Mouse (Mus musculus) liver, embryonic 14.5 days (tissue): ENCODE measurements around the gene Arid3c. TPM values are rescaled to one million over a fixed set of nuclear protein-coding genes. Genes with fewer than 3 reads are reported as not detected.
"Not testable (repeated sequence)": the region's sequence is repeated elsewhere in the genome, so short reads cannot be mapped to it uniquely, and the experiment has no call there.

ENCODE experiments used
- ATAC-seq: fragments of 200-750 bp; cut with Nextera tagmentation; 2 replicates; pipeline ENCODE4 v1.8.0; 2017; ENCODE audit warnings: moderate number of reproducible peaks, mild to moderate bottlenecking, moderate library complexity; ENCODE audit not compliant: insufficient read depth
- DNase-seq, 3 experiments: peaks; one replicate each; pipeline ENCODE4 v3.0.0-alpha.2; 2012 to 2013; ENCODE audit warnings: low read depth in 3 of 3, low spot score in 3 of 3
- H3K27ac ChIP-seq: fragments of 300-500 bp; sonication (generic); 2 replicates; pipeline ENCODE4 v1.5.1; 2014; ENCODE audit warnings: moderate library complexity, mild to moderate bottlenecking, control low read depth, inconsistent platforms
- H3K27me3 ChIP-seq: fragments of 300-500 bp; sonication (generic); 2 replicates; pipeline ENCODE4 v1.6.1; 2014; ENCODE audit warnings: mild to moderate bottlenecking, low read length, moderate library complexity; ENCODE audit not compliant: control insufficient read depth, insufficient read depth
- H3K36me3 ChIP-seq: fragments of 300-500 bp; sonication (generic); replicated peaks from 2 replicates; pipeline ENCODE4 v1.6.1; 2014; ENCODE audit warnings: low read depth; ENCODE audit not compliant: control insufficient read depth, insufficient read depth
- H3K4me1 ChIP-seq, 2 experiments: fragments of 200-500 bp in 1 of 2; fragments of 300-500 bp in 1 of 2; sonication (generic) in 1 of 2; replicated peaks; 2 replicates each; pipeline ENCODE4 v1.6.1; 2012 to 2014; ENCODE audit warnings: antibody characterized with exemption in 1 of 2, inconsistent platforms in 1 of 2, low read length in 1 of 2; ENCODE audit not compliant: control insufficient read depth in 2 of 2, insufficient read depth in 2 of 2
- H3K4me2 ChIP-seq: fragments of 300-500 bp; sonication (generic); 2 replicates; pipeline ENCODE4 v1.6.1; 2014; ENCODE audit warnings: low read depth, mild to moderate bottlenecking, control low read depth, moderate library complexity
- H3K4me3 ChIP-seq, 2 experiments: fragments of 200-500 bp in 1 of 2; fragments of 300-500 bp in 1 of 2; sonication (generic) in 1 of 2; 2 replicates each; pipeline ENCODE4 v1.5.1; 2012 to 2014; ENCODE audit warnings: low read depth in 2 of 2, low read length in 2 of 2, mild to moderate bottlenecking in 2 of 2, control low read depth in 1 of 2, inconsistent platforms in 1 of 2, moderate library complexity in 1 of 2; ENCODE audit not compliant: insufficient read depth in 1 of 2
- H3K9ac ChIP-seq: fragments of 300-500 bp; sonication (generic); replicated peaks from 2 replicates; pipeline ENCODE4 v1.6.1; 2014; ENCODE audit warnings: mild to moderate bottlenecking, control low read depth, moderate library complexity
- H3K9me3 ChIP-seq: fragments of 300-500 bp; sonication (generic); 2 replicates; pipeline ENCODE4 v1.6.1; 2016; ENCODE audit warnings: low read length, mixed read lengths; ENCODE audit not compliant: control insufficient read depth
- CTCF ChIP-seq: IDR thresholded peaks from 2 replicates; pipeline ENCODE4 v1.5.1; 2016; ENCODE audit warnings: antibody characterized with exemption, low read depth, control low read depth
- EP300 ChIP-seq: IDR thresholded peaks from 2 replicates; pipeline ENCODE4 v1.6.1; 2016; ENCODE audit warnings: antibody characterized with exemption, low read depth
- WGBS: fragments of 180-500 bp; shearing (Covaris S2); extraction: QIAGEN DNeasy Blood & Tissue Kit; methylation state at CpG from one replicate; pipeline ENCODE4 v1.1.7; 2014; ENCODE audit not compliant: insufficient replicate concordance; 5-methylcytosine and 5-hydroxymethylcytosine counted together
- polyA plus RNA-seq, 2 experiments: library from polyadenylated mRNA; depleted of rRNA in 1 of 2; stranded (reverse) in 1 of 2; unstranded in 1 of 2; fragments of >200 nt; fragmentation: Nextera tagmentation in 1 of 2; extraction: Ambion mirVana in 1 of 2; gene quantifications; 2 replicates each; pipeline versions ENCODE4 v1.2.1 to v1.2.3; 2012 to 2014

Arid3c gene
- polyA plus RNA-seq, 2 experiments, result not detected

- H3K9ac ChIP-seq, H3K9me3 ChIP-seq, H3K4me3 ChIP-seq, H3K27ac ChIP-seq, ATAC-seq, H3K4me1 ChIP-seq, DNase-seq, H3K36me3 ChIP-seq, H3K4me2 ChIP-seq: not testable (repeated sequence)
- 2% methylated on average over 13 of the region's 14 CpGs for WGBS
- peaks cover 13% of the 10 kb centered on the region for H3K27me3 ChIP-seq
Observed at GRCm38 (mm10) chr4:41684931-41685453, 46.0 kb downstream of the Arid3c start.

- DNase-seq, H3K36me3 ChIP-seq, H3K4me3 ChIP-seq, H3K4me1 ChIP-seq, H3K4me2 ChIP-seq, H3K9me3 ChIP-seq, ATAC-seq, H3K27ac ChIP-seq, H3K9ac ChIP-seq: not testable (repeated sequence)
- peaks cover 13% of the 10 kb centered on the region for H3K27me3 ChIP-seq
- 6% methylated on average over 22 of the region's 27 CpGs for WGBS
Observed at GRCm38 (mm10) chr4:41684131-41684930, 46.6 kb downstream of the Arid3c start.

GRCm38 (mm10) chr4:41683303-41683702, 47.6 kb downstream of the Arid3c start:
- peaks cover 13% of the 10 kb centered on the region for H3K27me3 ChIP-seq
- H3K27ac ChIP-seq, H3K36me3 ChIP-seq, H3K9me3 ChIP-seq, H3K4me3 ChIP-seq, H3K9ac ChIP-seq, H3K4me1 ChIP-seq, ATAC-seq, DNase-seq, H3K4me2 ChIP-seq: not testable (repeated sequence)
- WGBS, result 3% methylated on average over 6 of the region's 27 CpGs

GRCm38 (mm10) chr4:41682789-41683188, 48.2 kb downstream of the Arid3c start:
- no peaks in the 10 kb centered on the region for H3K4me1 ChIP-seq
- no peaks in the 10 kb centered on the region for H3K36me3 ChIP-seq
- WGBS, result 13% methylated on average over 6 of the region's 6 CpGs
- H3K27ac ChIP-seq, result no peak overlapping the region
- no peak overlapping the region for H3K4me2 ChIP-seq
- TF ChIP-seq CTCF (no peak), EP300 (no peak)
- H3K27me3 ChIP-seq, result peaks cover 13% of the 10 kb centered on the region
- no peak overlapping the region for H3K9ac ChIP-seq
- H3K4me3 ChIP-seq, result no peak overlapping the region
- no peaks in the 10 kb centered on the region for H3K9me3 ChIP-seq
- ATAC-seq (no peak), DNase-seq (no peak)

GRCm38 (mm10) chr4:41681947-41682346, 49.0 kb downstream of the Arid3c start:
- no peaks in the 10 kb centered on the region for H3K4me1 ChIP-seq
- no peaks in the 10 kb centered on the region for H3K9me3 ChIP-seq
- H3K27ac ChIP-seq, result no peak overlapping the region
- no peaks in the 10 kb centered on the region for H3K36me3 ChIP-seq
- H3K27me3 ChIP-seq, result peaks cover 13% of the 10 kb centered on the region
- H3K4me3 ChIP-seq, result no peak overlapping the region
- H3K4me2 ChIP-seq, result no peak overlapping the region
- TF ChIP-seq CTCF (no peak), EP300 (no peak)
- 66% methylated on average over 10 of the region's 10 CpGs for WGBS
- DNase-seq (no peak), ATAC-seq (no peak)
- H3K9ac ChIP-seq, result no peak overlapping the region
